Mouse (Mus musculus): ENCODE results near the gene Utrn. TPM values are rescaled to one million over a fixed set of nuclear protein-coding genes. Genes with fewer than 3 reads are reported as not detected.
A peak's percentile ranks its signal among the peaks of the same experiment; 100 is the strongest.

The Utrn gene
- polyA plus RNA-seq, 1 experiment, result 14.5 TPM

DNA sequence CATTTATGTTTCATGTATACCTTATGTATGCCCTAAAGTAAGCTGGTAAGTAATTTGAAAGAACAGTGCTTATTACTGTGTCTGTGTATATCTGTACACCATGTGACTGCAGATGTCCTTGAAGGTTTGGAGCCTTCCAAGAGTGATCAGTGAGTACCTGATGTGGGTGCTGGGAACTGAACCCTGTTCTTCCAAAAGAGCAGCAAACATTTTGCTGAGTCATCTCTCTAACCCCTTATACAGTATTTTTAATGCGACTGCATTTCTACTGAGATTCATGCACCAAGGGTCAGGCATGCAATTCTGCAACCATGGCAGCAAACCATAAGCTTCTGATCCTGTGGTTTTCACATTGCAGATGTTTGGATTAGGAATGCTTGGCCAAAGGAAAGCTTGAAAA is 412.3 kb downstream of the Utrn start:
- TF ChIP-seq POLR2A (IDR thresholded peaks at IDR 0.05; ENCODE audit: borderline replicate concordance, extremely low read depth, insufficient read depth, insufficient read length, poor library complexity, severe bottlenecking) (no peak), CTCF (IDR thresholded peaks at IDR 0.05; ENCODE audit: borderline replicate concordance, extremely low read depth, insufficient read depth, insufficient read length) (no peak)
- DNase-seq (ENCODE audit: low read depth), result no peak

DNA sequence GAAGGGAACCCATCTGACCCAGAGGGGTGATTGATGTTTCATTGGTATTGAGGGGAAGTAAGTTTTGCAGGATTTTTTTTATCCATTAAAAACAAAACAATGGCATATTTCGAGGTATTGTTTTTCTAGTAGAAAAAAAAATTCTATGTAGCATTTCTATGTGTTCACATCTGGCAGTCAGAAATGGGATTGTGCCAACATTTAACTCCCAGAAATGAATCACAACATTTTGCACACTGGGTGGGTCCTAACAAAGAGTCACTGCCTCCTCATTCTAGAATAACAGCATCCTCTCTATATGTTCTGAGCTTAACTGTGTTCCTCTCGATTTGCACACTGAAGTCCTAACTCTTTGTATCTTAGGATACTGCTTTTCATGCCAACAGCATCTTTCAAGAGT is 416.5 kb downstream of the Utrn start:
- DNase-seq (ENCODE audit: low read depth), result no peak
- TF ChIP-seq CTCF (IDR thresholded peaks at IDR 0.05; ENCODE audit: borderline replicate concordance, extremely low read depth, insufficient read depth, insufficient read length), result no peak
- no peak for TF ChIP-seq POLR2A (IDR thresholded peaks at IDR 0.05; ENCODE audit: borderline replicate concordance, extremely low read depth, insufficient read depth, insufficient read length, poor library complexity, severe bottlenecking)

DNA sequence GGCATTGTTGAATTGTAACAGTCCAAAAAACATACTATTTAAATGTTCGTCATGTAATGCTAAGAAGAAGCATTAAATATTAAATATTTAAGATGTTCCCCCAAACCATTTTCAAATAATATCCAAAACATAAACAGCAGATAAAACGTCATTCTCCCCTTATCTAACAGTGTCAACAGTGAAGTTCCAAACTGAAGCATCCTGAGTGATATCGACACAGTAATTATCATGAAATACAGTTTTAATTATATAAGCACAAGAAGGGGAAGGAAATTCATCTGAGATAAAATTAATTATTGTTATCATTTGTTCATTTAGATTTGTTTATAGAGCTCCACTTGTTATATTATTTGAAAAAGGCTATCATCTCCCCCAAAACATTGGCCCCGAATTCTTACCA is 425.0 kb downstream of the Utrn start:
- TF ChIP-seq POLR2A (IDR thresholded peaks at IDR 0.05; ENCODE audit: borderline replicate concordance, extremely low read depth, insufficient read depth, insufficient read length, poor library complexity, severe bottlenecking) (no peak), CTCF (IDR thresholded peaks at IDR 0.05; ENCODE audit: borderline replicate concordance, extremely low read depth, insufficient read depth, insufficient read length) (no peak)
- no peak for DNase-seq (ENCODE audit: low read depth)

DNA sequence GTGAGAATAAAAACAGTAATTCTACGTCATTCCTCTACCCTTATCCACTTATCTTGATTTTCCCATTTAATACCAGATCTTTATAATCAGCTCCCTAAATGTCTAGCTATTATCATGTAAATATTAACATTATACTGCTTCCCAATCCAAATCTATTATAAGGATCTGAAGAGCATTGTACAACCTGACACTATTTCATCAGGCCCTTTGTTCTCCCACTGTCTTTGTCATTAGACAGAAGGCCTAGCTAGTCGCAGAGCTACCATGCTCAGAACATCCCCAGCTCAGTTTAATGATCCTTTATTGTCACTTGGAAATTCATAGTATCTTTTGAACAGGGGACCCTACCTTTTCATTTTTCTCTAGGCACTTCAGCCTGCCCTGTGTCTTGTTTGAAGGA is 436.0 kb downstream of the Utrn start:
- TF ChIP-seq CTCF (IDR thresholded peaks at IDR 0.05; ENCODE audit: borderline replicate concordance, extremely low read depth, insufficient read depth, insufficient read length), result no peak
- no peak for TF ChIP-seq POLR2A (IDR thresholded peaks at IDR 0.05; ENCODE audit: borderline replicate concordance, extremely low read depth, insufficient read depth, insufficient read length, poor library complexity, severe bottlenecking)
- DNase-seq (ENCODE audit: low read depth), result peak; percentile 39

DNA sequence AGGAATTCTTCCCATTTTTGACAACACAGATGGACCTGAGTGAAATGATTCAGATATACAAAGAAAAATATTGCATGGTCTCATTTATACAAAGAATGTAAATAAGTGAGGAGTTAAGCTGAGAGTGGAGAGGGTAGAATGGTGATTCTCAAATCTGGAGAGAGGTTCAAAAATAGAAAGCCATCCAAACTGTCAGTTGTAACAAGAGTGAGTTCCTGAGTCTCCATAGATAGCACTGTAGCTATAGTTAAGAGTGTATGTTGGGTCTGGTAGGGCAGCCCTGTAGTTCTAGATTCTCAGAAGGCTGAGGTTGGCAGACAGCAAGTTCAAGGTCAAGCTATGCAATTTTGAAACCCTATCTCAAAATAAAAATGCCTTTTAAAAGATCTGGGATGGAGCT is 438.8 kb downstream of the Utrn start:
- no peak for TF ChIP-seq CTCF (IDR thresholded peaks at IDR 0.05; ENCODE audit: borderline replicate concordance, extremely low read depth, insufficient read depth, insufficient read length)
- no peak for TF ChIP-seq POLR2A (IDR thresholded peaks at IDR 0.05; ENCODE audit: borderline replicate concordance, extremely low read depth, insufficient read depth, insufficient read length, poor library complexity, severe bottlenecking)
- no peak for DNase-seq (ENCODE audit: low read depth)

DNA sequence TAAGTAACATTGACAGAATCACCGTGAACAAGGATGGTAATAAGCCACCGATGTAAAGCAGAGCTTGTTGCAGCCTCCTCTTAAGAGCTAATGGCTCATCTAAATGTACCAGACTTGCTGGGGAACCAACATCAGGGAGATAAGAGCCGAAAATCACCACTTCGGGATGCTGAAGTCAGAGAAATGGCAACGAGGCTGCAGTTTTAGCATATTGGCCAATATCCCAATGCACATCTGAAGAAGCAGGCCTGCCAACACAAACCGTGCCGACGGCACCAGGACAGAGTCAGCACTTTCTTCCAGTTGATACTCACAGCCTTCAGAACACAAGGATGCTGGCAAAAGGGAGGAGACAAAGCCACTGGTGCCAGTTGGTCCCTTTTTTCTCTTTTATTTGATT is 442.3 kb downstream of the Utrn start:
- TF ChIP-seq CTCF (IDR thresholded peaks at IDR 0.05; ENCODE audit: borderline replicate concordance, extremely low read depth, insufficient read depth, insufficient read length), result no peak
- TF ChIP-seq POLR2A (IDR thresholded peaks at IDR 0.05; ENCODE audit: borderline replicate concordance, extremely low read depth, insufficient read depth, insufficient read length, poor library complexity, severe bottlenecking), result no peak
- peak; percentile 56 for DNase-seq (ENCODE audit: low read depth)

DNA sequence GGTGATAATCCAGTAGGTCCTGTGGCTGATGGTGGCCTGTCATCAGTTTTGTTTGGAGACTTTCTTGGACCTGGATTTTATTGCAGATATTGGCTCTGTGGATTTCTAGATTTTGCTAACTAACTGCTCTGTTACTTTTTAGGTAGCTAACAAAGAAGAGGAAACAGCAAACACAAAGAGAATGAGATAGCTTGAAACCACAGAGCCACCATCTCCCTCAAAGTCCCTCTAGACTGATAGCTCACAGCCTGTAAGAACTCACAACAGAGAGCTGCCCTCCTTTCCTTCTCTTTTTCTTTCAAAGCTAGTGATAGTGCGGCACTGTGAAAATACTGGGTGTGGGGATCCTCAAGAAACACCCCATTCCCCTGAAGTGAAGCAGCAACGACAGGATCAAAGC is 444.2 kb downstream of the Utrn start:
- no peak for DNase-seq (ENCODE audit: low read depth)
- TF ChIP-seq POLR2A (IDR thresholded peaks at IDR 0.05; ENCODE audit: borderline replicate concordance, extremely low read depth, insufficient read depth, insufficient read length, poor library complexity, severe bottlenecking) (no peak), CTCF (IDR thresholded peaks at IDR 0.05; ENCODE audit: borderline replicate concordance, extremely low read depth, insufficient read depth, insufficient read length) (no peak)

DNA sequence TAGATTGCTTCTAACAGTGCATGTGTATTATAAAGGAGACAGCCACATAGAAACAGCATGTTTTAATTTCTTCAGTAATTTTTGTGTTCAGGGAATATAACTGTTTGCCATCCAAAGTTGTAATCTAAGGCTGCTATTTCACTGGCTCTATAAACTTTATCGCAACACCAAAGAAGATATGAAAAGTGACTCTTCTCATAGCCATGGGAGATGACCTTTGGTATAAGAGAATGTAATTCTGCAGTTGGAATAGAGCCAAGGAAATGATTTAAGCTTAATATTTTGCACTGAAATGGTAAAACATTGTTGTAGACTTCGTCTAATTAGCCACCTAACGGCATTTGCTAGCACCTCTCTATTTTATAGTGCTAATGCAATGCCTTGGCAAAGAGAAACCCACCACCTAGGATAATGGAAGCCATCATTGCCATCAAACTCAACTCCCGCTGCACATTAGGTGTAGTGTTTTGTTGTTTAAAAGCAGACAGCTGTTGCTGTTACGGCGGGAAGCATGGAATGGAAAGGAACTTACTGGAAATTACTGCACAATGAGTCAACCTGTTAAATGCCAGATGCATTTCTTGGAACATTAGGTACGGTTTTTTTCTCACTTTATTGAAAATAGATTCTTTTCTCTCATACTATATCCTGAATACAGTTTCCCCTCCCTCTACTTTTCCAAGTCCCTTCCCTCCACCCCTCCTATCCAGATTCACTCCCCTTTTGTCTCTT is 445.0 kb downstream of the Utrn start:
- DNase-seq (ENCODE audit: low read depth), result peak; percentile 5
- no peak for TF ChIP-seq CTCF (IDR thresholded peaks at IDR 0.05; ENCODE audit: borderline replicate concordance, extremely low read depth, insufficient read depth, insufficient read length)
- no peak for TF ChIP-seq POLR2A (IDR thresholded peaks at IDR 0.05; ENCODE audit: borderline replicate concordance, extremely low read depth, insufficient read depth, insufficient read length, poor library complexity, severe bottlenecking)

DNA sequence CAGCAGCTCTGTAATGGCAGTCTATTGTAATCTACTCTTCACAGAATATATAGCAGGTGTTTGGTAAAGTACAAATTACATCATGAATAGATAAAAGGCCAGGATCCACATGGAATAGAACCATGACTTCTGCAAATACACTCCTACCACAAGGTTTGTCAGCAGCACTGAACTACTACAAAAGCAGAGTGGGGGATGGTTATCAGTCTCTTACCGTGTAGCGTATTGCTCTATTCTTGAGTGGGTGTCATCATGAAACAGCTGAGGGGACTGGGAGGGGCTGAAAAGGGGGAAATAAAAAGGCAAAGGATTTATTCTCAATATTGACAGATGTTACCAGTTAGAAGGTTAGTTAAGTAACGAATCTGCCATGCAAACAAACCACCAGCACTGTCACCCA is 454.2 kb downstream of the Utrn start:
- TF ChIP-seq CTCF (IDR thresholded peaks at IDR 0.05; ENCODE audit: borderline replicate concordance, extremely low read depth, insufficient read depth, insufficient read length), result no peak
- TF ChIP-seq POLR2A (IDR thresholded peaks at IDR 0.05; ENCODE audit: borderline replicate concordance, extremely low read depth, insufficient read depth, insufficient read length, poor library complexity, severe bottlenecking), result no peak

DNA sequence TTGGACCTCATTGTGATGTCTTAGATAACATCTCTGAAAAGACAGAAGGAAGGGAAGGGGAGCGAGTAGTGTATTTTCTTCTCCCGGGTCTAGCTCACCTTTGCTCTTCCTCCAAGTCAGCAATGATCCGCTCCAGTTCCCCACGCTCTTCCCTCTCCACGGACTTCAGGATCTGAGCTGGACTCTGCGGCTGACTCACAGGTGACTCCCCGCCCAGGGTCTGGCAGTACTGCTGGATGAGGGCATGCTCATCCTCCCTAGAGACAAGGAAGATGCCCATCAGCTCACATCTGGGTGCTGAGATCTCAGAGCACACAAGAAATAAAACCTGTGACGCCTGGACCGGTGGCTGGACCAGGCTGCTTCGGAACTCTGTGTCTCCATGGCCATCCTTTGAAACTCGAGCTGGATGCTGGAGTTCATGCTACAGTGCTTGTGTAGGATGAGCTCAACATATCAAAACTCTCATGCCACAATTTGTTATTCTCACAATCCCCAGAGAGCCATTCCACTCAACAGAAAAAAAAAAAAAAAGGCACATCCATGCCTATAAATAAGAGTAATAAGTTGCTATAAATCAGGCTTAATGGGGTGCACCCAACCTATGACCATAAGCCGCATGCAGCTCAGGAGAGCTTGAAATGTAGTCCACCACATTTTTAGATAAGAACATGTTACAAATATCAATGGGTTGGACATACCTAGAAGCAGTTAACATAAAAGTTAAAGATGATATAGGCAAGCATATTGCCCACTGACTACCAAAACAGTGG is 462.6 kb downstream of the Utrn start:
- DNase-seq (ENCODE audit: low read depth), result no peak
- TF ChIP-seq POLR2A (IDR thresholded peaks at IDR 0.05; ENCODE audit: borderline replicate concordance, extremely low read depth, insufficient read depth, insufficient read length, poor library complexity, severe bottlenecking) (no peak), CTCF (IDR thresholded peaks at IDR 0.05; ENCODE audit: borderline replicate concordance, extremely low read depth, insufficient read depth, insufficient read length) (no peak)

More for the DNA sequence above, 454.2 kb downstream of the Utrn start:
- DNase-seq (ENCODE audit: low read depth), result no peak

DNA sequence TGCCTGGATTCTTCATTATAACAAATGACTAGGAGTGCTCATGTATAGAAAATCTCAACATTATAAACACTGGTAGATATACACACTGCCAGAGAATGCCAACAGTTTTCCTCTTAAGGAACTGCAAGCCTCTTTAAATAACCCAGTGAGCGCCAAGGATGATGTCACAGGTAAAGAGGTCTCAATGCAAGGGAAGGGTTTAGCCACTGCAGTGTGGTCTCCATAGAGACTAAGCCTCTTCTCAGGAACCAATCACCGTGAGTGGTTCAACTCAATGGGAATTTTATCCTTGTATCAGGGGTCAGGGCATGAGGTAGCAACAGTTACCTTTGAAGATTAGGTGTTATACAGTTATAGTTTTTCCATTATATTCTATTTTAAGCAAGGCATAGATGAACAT is 469.7 kb downstream of the Utrn start:
- TF ChIP-seq POLR2A (IDR thresholded peaks at IDR 0.05; ENCODE audit: borderline replicate concordance, extremely low read depth, insufficient read depth, insufficient read length, poor library complexity, severe bottlenecking) (no peak), CTCF (IDR thresholded peaks at IDR 0.05; ENCODE audit: borderline replicate concordance, extremely low read depth, insufficient read depth, insufficient read length) (no peak)
- peak; percentile 85 for DNase-seq (ENCODE audit: low read depth)

DNA sequence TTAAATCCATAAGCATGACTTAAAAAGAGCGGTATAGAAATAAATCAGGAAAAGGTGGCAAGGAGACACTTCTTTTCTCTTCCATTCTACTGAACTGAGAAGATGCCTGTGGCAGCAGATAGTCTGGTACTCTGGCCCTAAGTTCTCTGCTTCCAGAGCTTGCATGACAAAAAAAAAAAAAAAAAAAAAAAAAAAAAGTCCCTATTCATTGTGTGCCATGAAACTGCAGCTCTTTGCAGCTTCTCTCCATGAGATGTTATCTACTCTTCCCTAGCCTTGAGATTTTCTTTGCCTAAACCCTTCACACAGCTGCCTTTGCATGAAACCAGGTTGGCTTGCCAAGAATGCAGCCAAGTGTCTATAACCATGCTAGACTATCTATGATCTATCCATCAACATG is 489.0 kb downstream of the Utrn start:
- TF ChIP-seq POLR2A (IDR thresholded peaks at IDR 0.05; ENCODE audit: borderline replicate concordance, extremely low read depth, insufficient read depth, insufficient read length, poor library complexity, severe bottlenecking) (no peak), CTCF (IDR thresholded peaks at IDR 0.05; ENCODE audit: borderline replicate concordance, extremely low read depth, insufficient read depth, insufficient read length) (no peak)
- DNase-seq (ENCODE audit: low read depth), result no peak
